Mouse (Mus musculus): ENCODE measurements around the gene Kcnd3.
A peak's percentile ranks its signal among the peaks of the same experiment; 100 is the strongest.

Gene Kcnd3

GRCm38 (mm10) chr3:105457657-105458056 lies 5.5 kb downstream of the Kcnd3 start:
- no peak for DNase-seq

- no peak for DNase-seq
Measured at GRCm38 (mm10) chr3:105466538-105466937, 14.4 kb downstream of the Kcnd3 start.

GRCm38 (mm10) chr3:105472564-105472963 lies 20.4 kb downstream of the Kcnd3 start:
- no peak for DNase-seq

GRCm38 (mm10) chr3:105476408-105476807 lies 24.3 kb downstream of the Kcnd3 start:
- DNase-seq = no peak

GRCm38 (mm10) chr3:105478876-105479275 lies 26.7 kb downstream of the Kcnd3 start:
- no peak for DNase-seq

GRCm38 (mm10) chr3:105481419-105481818 lies 29.3 kb downstream of the Kcnd3 start:
- no peak for DNase-seq

- DNase-seq = no peak
Measured at GRCm38 (mm10) chr3:105483651-105484052, 31.5 kb downstream of the Kcnd3 start.

- DNase-seq = peak; percentile 71 to 77
Measured at GRCm38 (mm10) chr3:105487171-105487570, 35.0 kb downstream of the Kcnd3 start.

GRCm38 (mm10) chr3:105489607-105490006 lies 37.5 kb downstream of the Kcnd3 start:
- peak; percentile 27 to 42 for DNase-seq

- DNase-seq = no peak
Measured at GRCm38 (mm10) chr3:105494886-105495285, 42.8 kb downstream of the Kcnd3 start.

- DNase-seq = no peak
Measured at GRCm38 (mm10) chr3:105496216-105496615, 44.1 kb downstream of the Kcnd3 start.

- no peak for DNase-seq
Measured at GRCm38 (mm10) chr3:105496935-105497334, 44.8 kb downstream of the Kcnd3 start.

GRCm38 (mm10) chr3:105501071-105501470 lies 48.9 kb downstream of the Kcnd3 start:
- peak; percentile 45 to 48 for DNase-seq

GRCm38 (mm10) chr3:105504272-105504671 lies 52.1 kb downstream of the Kcnd3 start:
- DNase-seq = no peak

GRCm38 (mm10) chr3:105505161-105505872 lies 53.2 kb downstream of the Kcnd3 start:
- DNase-seq = no peak

GRCm38 (mm10) chr3:105505873-105506170 lies 53.7 kb downstream of the Kcnd3 start:
- DNase-seq = no peak

GRCm38 (mm10) chr3:105506592-105506991 lies 54.5 kb downstream of the Kcnd3 start:
- no peak for DNase-seq

- DNase-seq = no peak
Measured at GRCm38 (mm10) chr3:105509321-105509720, 57.2 kb downstream of the Kcnd3 start.

GRCm38 (mm10) chr3:105511836-105512235 lies 59.7 kb downstream of the Kcnd3 start:
- DNase-seq = no peak

GRCm38 (mm10) chr3:105514215-105514614 lies 62.1 kb downstream of the Kcnd3 start:
- DNase-seq = no peak

- no peak for DNase-seq
Measured at GRCm38 (mm10) chr3:105515035-105515434, 62.9 kb downstream of the Kcnd3 start.

GRCm38 (mm10) chr3:105515640-105516039 lies 63.5 kb downstream of the Kcnd3 start:
- DNase-seq = no peak

- no peak for DNase-seq
Measured at GRCm38 (mm10) chr3:105520446-105520845, 68.3 kb downstream of the Kcnd3 start.

- DNase-seq = no peak
Measured at GRCm38 (mm10) chr3:105521178-105521631, 69.1 kb downstream of the Kcnd3 start.

- no peak for DNase-seq
Measured at GRCm38 (mm10) chr3:105521639-105522038, 69.5 kb downstream of the Kcnd3 start.
